Mouse (Mus musculus) liver, postnatal 0 days (tissue): Measurements from ENCODE around the gene Kbtbd6.

Experiments used
- CTCF ChIP-seq: sonication (generic); IDR thresholded peaks from 2 replicates; pipeline ENCODE4 v1.5.1; 2016; ENCODE audit warnings: antibody characterized with exemption, low read depth
- EP300 ChIP-seq: IDR thresholded peaks from 2 replicates; pipeline ENCODE4 v1.6.1; 2016; ENCODE audit warnings: antibody characterized with exemption, low read depth, mild to moderate bottlenecking

GRCm38 (mm10) chr14:79481339-79482151, 29.9 kb downstream of the Kbtbd6 start, which contains the start of gene Wbp4:
- no peak for TF ChIP-seq CTCF
- peak; percentile 24; the same call in 1 of the 2 replicates for TF ChIP-seq EP300
